Mouse (Mus musculus): ENCODE measurements around the gene Upf1. TPM values are rescaled to one million over a fixed set of nuclear protein-coding genes. Genes with fewer than 3 reads are reported as not detected.

Upf1 gene
- total RNA-seq (2014; rRNA removed) (39.6 and 45.4 TPM in 2 replicates), polyA plus RNA-seq (2015; fragmentation: Nextera tagmentation; extraction: Ambion mirVana) (9.1 and 9.7 TPM in 2 replicates)

GRCm38 (mm10) chr8:70353194-70353817 is at the start of gene Upf1:
Gene Upf1 (minus strand): TSS chr8:70353278.
- peak within 1 kb of the TSS; percentile 98 for H3K4me2 ChIP-seq (ENCODE audit: low read depth, low read length, poor library complexity, severe bottlenecking)
- TF ChIP-seq CTCF (IDR thresholded peaks at IDR 0.05), result no peak
- peaks cover 16% of the 10 kb centered on the region for H3K4me1 ChIP-seq (ENCODE audit: insufficient read depth, low read length)
- peak within 1 kb of the TSS; percentile 86 for H3K27ac ChIP-seq (ENCODE audit: low read depth, low read length)
- peaks cover 9% of the 10 kb centered on the region for H3K36me3 ChIP-seq (ENCODE audit: insufficient read depth, low read length)
- peak within 1 kb of the TSS; percentile 93 for H3K9ac ChIP-seq (replicated peaks; ENCODE audit: low read length, poor library complexity, severe bottlenecking)
- ATAC-seq (ENCODE audit: low FRiP score), result peak; percentile 91
- peak within 1 kb of the TSS; percentile 100 for H3K4me3 ChIP-seq (ENCODE audit: low read depth, low read length)
- H3K9me3 ChIP-seq (ENCODE audit: low read length), result no peaks in the 10 kb centered on the region
- under 1% methylated on average over 58 of the region's 69 CpGs for WGBS
- no peaks in the 10 kb centered on the region for H3K27me3 ChIP-seq (ENCODE audit: insufficient read depth, low read length)
- peak; percentile 98 for DNase-seq (ENCODE audit: low spot score)

- no peak overlapping the region for H3K4me3 ChIP-seq (ENCODE audit: low read depth, low read length)
- H3K9me3 ChIP-seq (ENCODE audit: low read length), result no peaks in the 10 kb centered on the region
- ATAC-seq (ENCODE audit: low FRiP score) (no peak), DNase-seq (ENCODE audit: low spot score) (no peak)
- WGBS, result 89% methylated on average over 16 of the region's 16 CpGs
- H3K27ac ChIP-seq (ENCODE audit: low read depth, low read length), result no peak overlapping the region
- H3K36me3 ChIP-seq (ENCODE audit: insufficient read depth, low read length), result peaks cover 31% of the 10 kb centered on the region
- no peaks in the 10 kb centered on the region for H3K27me3 ChIP-seq (ENCODE audit: insufficient read depth, low read length)
- TF ChIP-seq CTCF (IDR thresholded peaks at IDR 0.05), result no peak
- no peak overlapping the region for H3K4me2 ChIP-seq (ENCODE audit: low read depth, low read length, poor library complexity, severe bottlenecking)
- H3K9ac ChIP-seq (replicated peaks; ENCODE audit: low read length, poor library complexity, severe bottlenecking), result no peak overlapping the region
- H3K4me1 ChIP-seq (ENCODE audit: insufficient read depth, low read length), result no peaks in the 10 kb centered on the region
Observed at GRCm38 (mm10) chr8:70397611-70398563, 44.8 kb upstream of the Upf1 start.

GRCm38 (mm10) chr8:70396184-70396583 is 43.1 kb upstream of the Upf1 start:
- Histone ChIP-seq H3K4me3 (ENCODE audit: low read depth, low read length) (no peak overlapping the region), H3K4me2 (ENCODE audit: low read depth, low read length, poor library complexity, severe bottlenecking) (no peak overlapping the region), H3K9ac (replicated peaks; ENCODE audit: low read length, poor library complexity, severe bottlenecking) (no peak overlapping the region), H3K9me3 (ENCODE audit: low read length) (no peaks in the 10 kb centered on the region), H3K4me1 (ENCODE audit: insufficient read depth, low read length) (no peaks in the 10 kb centered on the region), H3K36me3 (ENCODE audit: insufficient read depth, low read length) (peaks cover 30% of the 10 kb centered on the region), H3K27me3 (ENCODE audit: insufficient read depth, low read length) (no peaks in the 10 kb centered on the region), H3K27ac (ENCODE audit: low read depth, low read length) (no peak overlapping the region)
- 79% methylated on average over 5 of the region's 5 CpGs for WGBS
- ATAC-seq (ENCODE audit: low FRiP score), result no peak
- TF ChIP-seq CTCF (IDR thresholded peaks at IDR 0.05), result no peak
- no peak for DNase-seq (ENCODE audit: low spot score)

GRCm38 (mm10) chr8:70395649-70396048 is 42.6 kb upstream of the Upf1 start:
- WGBS, result 72% methylated on average over 5 of the region's 5 CpGs
- H3K9ac ChIP-seq (replicated peaks; ENCODE audit: low read length, poor library complexity, severe bottlenecking), result no peak overlapping the region
- peaks cover 35% of the 10 kb centered on the region for H3K36me3 ChIP-seq (ENCODE audit: insufficient read depth, low read length)
- no peak overlapping the region for H3K27ac ChIP-seq (ENCODE audit: low read depth, low read length)
- no peaks in the 10 kb centered on the region for H3K9me3 ChIP-seq (ENCODE audit: low read length)
- DNase-seq (ENCODE audit: low spot score) (peak; percentile 60), ATAC-seq (ENCODE audit: low FRiP score) (no peak)
- no peaks in the 10 kb centered on the region for H3K27me3 ChIP-seq (ENCODE audit: insufficient read depth, low read length)
- H3K4me1 ChIP-seq (ENCODE audit: insufficient read depth, low read length), result no peaks in the 10 kb centered on the region
- no peak overlapping the region for H3K4me2 ChIP-seq (ENCODE audit: low read depth, low read length, poor library complexity, severe bottlenecking)
- H3K4me3 ChIP-seq (ENCODE audit: low read depth, low read length), result no peak overlapping the region
- TF ChIP-seq CTCF (IDR thresholded peaks at IDR 0.05), result no peak

GRCm38 (mm10) chr8:70394269-70394998 is 41.4 kb upstream of the Upf1 start:
- TF ChIP-seq CTCF (IDR thresholded peaks at IDR 0.05), result no peak
- no peaks in the 10 kb centered on the region for H3K4me1 ChIP-seq (ENCODE audit: insufficient read depth, low read length)
- no peak overlapping the region for H3K4me2 ChIP-seq (ENCODE audit: low read depth, low read length, poor library complexity, severe bottlenecking)
- no peak overlapping the region for H3K4me3 ChIP-seq (ENCODE audit: low read depth, low read length)
- WGBS, result 86% methylated on average over 8 of the region's 8 CpGs
- H3K36me3 ChIP-seq (ENCODE audit: insufficient read depth, low read length), result peaks cover 35% of the 10 kb centered on the region
- ATAC-seq (ENCODE audit: low FRiP score) (no peak), DNase-seq (ENCODE audit: low spot score) (no peak)
- no peak overlapping the region for H3K27ac ChIP-seq (ENCODE audit: low read depth, low read length)
- no peaks in the 10 kb centered on the region for H3K9me3 ChIP-seq (ENCODE audit: low read length)
- no peak overlapping the region for H3K9ac ChIP-seq (replicated peaks; ENCODE audit: low read length, poor library complexity, severe bottlenecking)
- H3K27me3 ChIP-seq (ENCODE audit: insufficient read depth, low read length), result no peaks in the 10 kb centered on the region
